Mouse (Mus musculus): ENCODE measurements around the gene Napsa.

Gene Napsa

GRCm38 (mm10) chr7:44624828-44625227, 52.6 kb downstream of the Napsa start:
- no peak for DNase-seq (ENCODE audit: inconsistent age in 2 of 2, low spot score in 1 of 2)

DNA sequence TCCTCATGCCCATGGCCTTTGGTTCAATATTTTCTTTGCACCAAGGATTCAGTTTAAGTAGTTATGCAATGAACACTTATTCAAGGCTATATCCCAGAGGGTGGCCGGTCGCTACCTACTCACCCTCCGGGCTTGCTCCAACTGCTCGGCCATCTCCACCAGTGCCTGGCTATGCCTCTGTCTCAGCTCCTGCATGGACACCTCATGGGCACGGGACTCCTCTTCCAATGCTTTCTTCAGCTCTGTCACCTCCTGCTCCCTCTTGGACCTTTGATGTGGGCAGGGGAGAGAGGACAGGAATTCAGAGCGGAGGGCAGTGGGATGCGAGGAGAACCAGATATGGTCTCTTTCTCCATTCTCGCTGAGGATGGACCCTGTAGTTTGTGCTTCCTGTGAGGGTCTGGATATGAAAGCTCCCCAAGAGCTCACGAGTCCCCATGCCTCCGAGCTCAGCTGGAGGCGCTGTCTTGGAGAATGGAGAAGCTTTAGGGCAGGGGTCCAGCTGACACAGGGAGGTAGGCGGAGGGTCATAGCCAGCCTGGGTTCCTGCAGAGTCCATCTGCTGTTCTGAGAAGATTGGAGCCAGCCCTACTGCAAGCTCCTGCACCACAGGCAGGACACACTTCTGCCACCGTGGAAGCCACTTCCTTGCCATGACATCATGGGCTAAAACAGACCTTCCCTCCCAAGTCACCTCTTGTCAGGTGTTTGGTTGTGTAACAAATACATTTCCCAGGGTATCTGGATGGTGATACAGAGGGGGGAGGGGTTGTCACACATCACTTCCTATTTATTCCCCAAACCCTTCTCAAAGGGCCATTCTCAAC, 53.3 kb downstream of the Napsa start:
- DNase-seq (ENCODE audit: inconsistent age in 2 of 2, low spot score in 1 of 2) = no peak

DNA sequence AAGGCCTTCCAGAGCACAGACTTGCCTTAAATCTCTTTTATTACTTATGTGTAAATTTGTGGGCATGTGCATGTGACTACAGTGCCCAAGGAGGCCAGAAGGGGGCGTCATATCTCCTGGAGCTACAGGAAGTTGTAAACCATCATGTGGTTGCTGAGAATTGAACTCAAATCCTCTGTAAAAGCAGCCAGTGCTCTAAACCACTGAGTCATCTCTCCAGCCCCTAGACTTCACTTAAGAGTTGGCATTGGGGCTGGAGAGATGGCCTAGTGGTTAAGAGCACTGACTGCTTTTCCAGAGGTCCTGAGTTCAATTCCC, 53.8 kb downstream of the Napsa start:
- DNase-seq (ENCODE audit: inconsistent age in 2 of 2, low spot score in 1 of 2) = no peak

DNA sequence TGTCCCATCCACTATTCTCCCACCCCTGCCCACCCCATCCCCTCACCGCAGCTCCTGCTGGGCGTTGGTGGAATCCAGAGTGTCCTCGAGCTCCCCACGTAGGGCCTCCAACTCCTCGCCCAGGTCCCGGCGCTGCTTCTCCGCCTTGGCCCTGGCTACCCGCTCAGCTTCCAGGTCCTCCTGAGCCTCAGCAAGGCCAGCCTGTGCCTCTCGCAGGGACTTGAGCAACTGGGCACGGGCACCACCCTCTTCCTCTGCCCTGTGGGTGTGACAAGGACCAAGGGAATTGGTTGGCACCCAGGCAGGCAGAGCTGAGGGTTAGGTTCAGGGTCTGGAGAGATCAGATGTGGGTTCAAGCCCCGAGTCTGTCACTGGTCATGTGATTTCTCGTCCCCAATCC, 54.8 kb downstream of the Napsa start:
- DNase-seq (ENCODE audit: inconsistent age in 2 of 2, low spot score in 1 of 2) = no peak

GRCm38 (mm10) chr7:44628402-44629034, 56.3 kb downstream of the Napsa start:
- no peak for DNase-seq (ENCODE audit: inconsistent age in 2 of 2, low spot score in 1 of 2)

- DNase-seq (ENCODE audit: inconsistent age in 2 of 2, low spot score in 1 of 2) = no peak
These were observed 58.3 kb downstream of the Napsa start for GRCm38 (mm10) chr7:44630437-44630836.

- no peak for DNase-seq (ENCODE audit: inconsistent age in 2 of 2, low spot score in 1 of 2)
These were observed 60.5 kb downstream of the Napsa start for GRCm38 (mm10) chr7:44632676-44633075.

- DNase-seq (ENCODE audit: inconsistent age in 2 of 2, low spot score in 1 of 2) = no peak
These were observed 61.2 kb downstream of the Napsa start for GRCm38 (mm10) chr7:44633407-44633806.
